Mouse (Mus musculus) limb, embryonic 13.5 days (tissue): Measurements from ENCODE around the gene Tll2. TPM values are rescaled to one million over a fixed set of nuclear protein-coding genes. Genes with fewer than 3 reads are reported as not detected.

ENCODE experiments used
- ATAC-seq: fragments of 200-750 bp; cut with Nextera tagmentation; 2 replicates; pipeline ENCODE4 v1.8.0; 2017; ENCODE audit warnings: low read depth, moderate number of reproducible peaks, moderate TSS enrichment; ENCODE audit not compliant: low FRiP score
- H3K27ac ChIP-seq: fragments of 300-500 bp; sonication (generic); 2 replicates; pipeline ENCODE4 v1.5.1; 2015; ENCODE audit warnings: inconsistent platforms, mild to moderate bottlenecking, moderate library complexity
- H3K27me3 ChIP-seq: fragments of 300-500 bp; sonication (generic); 2 replicates; pipeline ENCODE4 v1.6.1; 2015; ENCODE audit warnings: mild to moderate bottlenecking, inconsistent platforms
- H3K36me3 ChIP-seq: fragments of 300-500 bp; sonication (generic); 2 replicates; pipeline ENCODE4 v1.6.1; 2015; ENCODE audit warnings: inconsistent platforms, mild to moderate bottlenecking, moderate library complexity
- H3K4me1 ChIP-seq: fragments of 300-500 bp; sonication (generic); 2 replicates; pipeline ENCODE4 v1.6.1; 2015; ENCODE audit warnings: inconsistent platforms
- H3K4me2 ChIP-seq: fragments of 300-500 bp; sonication (generic); replicated peaks from 2 replicates; pipeline ENCODE4 v1.6.1; 2015; ENCODE audit warnings: inconsistent platforms, mild to moderate bottlenecking, moderate library complexity
- H3K4me3 ChIP-seq: fragments of 300-500 bp; sonication (generic); 2 replicates; pipeline ENCODE4 v1.5.1; 2015; ENCODE audit warnings: moderate library complexity, mild to moderate bottlenecking, inconsistent platforms
- H3K9ac ChIP-seq: fragments of 300-500 bp; sonication (generic); 2 replicates; pipeline ENCODE4 v1.6.1; 2015; ENCODE audit warnings: mild to moderate bottlenecking, inconsistent platforms
- H3K9me3 ChIP-seq: fragments of 300-500 bp; sonication (generic); 2 replicates; pipeline ENCODE4 v1.6.1; 2016; ENCODE audit warnings: inconsistent platforms
- WGBS: fragments of 180-500 bp; shearing (Covaris S2); methylation state at CpG from one replicate; pipeline ENCODE4 v1.1.7; 2015; 5-methylcytosine and 5-hydroxymethylcytosine counted together
- polyA plus RNA-seq: library from polyadenylated mRNA; unstranded; fragments of >200 nt; fragmentation: Nextera tagmentation; extraction: Ambion mirVana; gene quantifications from 2 replicates; pipeline ENCODE4 v1.2.1, GENCODE M21; 2015

Tll2 gene
- polyA plus RNA-seq, 1 experiment from 2014 or later: 1.1 TPM

- Histone ChIP-seq H3K27ac (no peak overlapping the region), H3K4me3 (no peak overlapping the region), H3K36me3 (no peaks in the 10 kb centered on the region), H3K4me1 (0 out of 2 replicates have a peak, but pooled peaks cover 3% of the 10 kb centered on the region), H3K9me3 (no peaks in the 10 kb centered on the region), H3K4me2 (no peak overlapping the region), H3K27me3 (peaks cover 15% of the 10 kb centered on the region), H3K9ac (no peak overlapping the region)
- 90% methylated on average over 14 of the region's 14 CpGs for WGBS
- ATAC-seq: no peak
These were observed 123.0 kb downstream of the Tll2 start for GRCm38 (mm10) chr19:41083646-41084045.

GRCm38 (mm10) chr19:41081589-41081988 lies 125.0 kb downstream of the Tll2 start:
- H3K9me3 ChIP-seq: no peaks in the 10 kb centered on the region
- 73% methylated on average over 3 of the region's 3 CpGs for WGBS
- no peak overlapping the region for H3K27ac ChIP-seq
- H3K4me2 ChIP-seq: no peak overlapping the region
- ATAC-seq: 0 out of 2 replicates have a peak, but pooled peaks have one; percentile 28
- no peak overlapping the region for H3K9ac ChIP-seq
- H3K4me3 ChIP-seq: no peak overlapping the region
- no peaks in the 10 kb centered on the region for H3K36me3 ChIP-seq
- H3K4me1 ChIP-seq: no peaks in the 10 kb centered on the region
- no peaks in the 10 kb centered on the region for H3K27me3 ChIP-seq

- H3K4me3 ChIP-seq: no peak within 1 kb of the TSS
- H3K27ac ChIP-seq: no peak within 1 kb of the TSS
- no peak for ATAC-seq
- 85% methylated on average over 3 of the region's 3 CpGs for whole genome bisulfite sequencing
- no peaks in the 10 kb centered on the region for H3K9me3 ChIP-seq
- H3K36me3 ChIP-seq: no peaks in the 10 kb centered on the region
- no peaks in the 10 kb centered on the region for H3K27me3 ChIP-seq
- no peaks in the 10 kb centered on the region for H3K4me1 ChIP-seq
- H3K4me2 ChIP-seq: no peak within 1 kb of the TSS
- H3K9ac ChIP-seq: no peak within 1 kb of the TSS
These were observed 129.7 kb downstream of the Tll2 start, which contains the start of gene Opalin for GRCm38 (mm10) chr19:41076906-41077305. TSS of gene Opalin (minus strand) at chr19:41077113.

GRCm38 (mm10) chr19:41073746-41074455 lies 132.7 kb downstream of the Tll2 start:
- no peak overlapping the region for H3K9ac ChIP-seq
- no peak overlapping the region for H3K27ac ChIP-seq
- no peaks in the 10 kb centered on the region for H3K4me1 ChIP-seq
- no peaks in the 10 kb centered on the region for H3K9me3 ChIP-seq
- no peaks in the 10 kb centered on the region for H3K36me3 ChIP-seq
- WGBS: 89% methylated on average over 14 of the region's 14 CpGs
- no peaks in the 10 kb centered on the region for H3K27me3 ChIP-seq
- no peak for ATAC-seq
- no peak overlapping the region for H3K4me3 ChIP-seq
- no peak overlapping the region for H3K4me2 ChIP-seq

- Histone ChIP-seq H3K27ac (no peak overlapping the region), H3K9me3 (no peaks in the 10 kb centered on the region), H3K9ac (no peak overlapping the region), H3K4me1 (no peaks in the 10 kb centered on the region), H3K4me2 (no peak overlapping the region), H3K36me3 (no peaks in the 10 kb centered on the region), H3K27me3 (no peaks in the 10 kb centered on the region), H3K4me3 (no peak overlapping the region)
- 0 out of 2 replicates have a peak, but pooled peaks have one; percentile 36 for ATAC-seq
- WGBS: 10% methylated on average over 8 of the region's 8 CpGs
These were observed 135.1 kb downstream of the Tll2 start for GRCm38 (mm10) chr19:41071500-41071899.

GRCm38 (mm10) chr19:41054702-41055101 lies 151.9 kb downstream of the Tll2 start:
- Histone ChIP-seq H3K4me1 (no peaks in the 10 kb centered on the region), H3K4me3 (no peak overlapping the region), H3K4me2 (no peak overlapping the region), H3K27ac (no peak overlapping the region), H3K27me3 (no peaks in the 10 kb centered on the region), H3K9ac (no peak overlapping the region), H3K9me3 (no peaks in the 10 kb centered on the region), H3K36me3 (no peaks in the 10 kb centered on the region)
- no peak for ATAC-seq
- 64% methylated on average over 4 of the region's 4 CpGs for WGBS

- WGBS: 34% methylated on average over 10 of the region's 10 CpGs
- no peak overlapping the region for H3K4me3 ChIP-seq
- no peaks in the 10 kb centered on the region for H3K4me1 ChIP-seq
- no peak overlapping the region for H3K9ac ChIP-seq
- no peak overlapping the region for H3K27ac ChIP-seq
- H3K27me3 ChIP-seq: no peaks in the 10 kb centered on the region
- H3K9me3 ChIP-seq: no peaks in the 10 kb centered on the region
- no peaks in the 10 kb centered on the region for H3K36me3 ChIP-seq
- no peak for ATAC-seq
- H3K4me2 ChIP-seq: no peak overlapping the region
These were observed 153.1 kb downstream of the Tll2 start for GRCm38 (mm10) chr19:41053530-41053929.

- H3K27me3 ChIP-seq: no peaks in the 10 kb centered on the region
- no peaks in the 10 kb centered on the region for H3K4me1 ChIP-seq
- no peak overlapping the region for H3K9ac ChIP-seq
- H3K4me3 ChIP-seq: no peak overlapping the region
- 71% methylated on average over 5 of the region's 5 CpGs for WGBS
- ATAC-seq: no peak
- no peak overlapping the region for H3K4me2 ChIP-seq
- no peak overlapping the region for H3K27ac ChIP-seq
- no peaks in the 10 kb centered on the region for H3K9me3 ChIP-seq
- H3K36me3 ChIP-seq: no peaks in the 10 kb centered on the region
These were observed 154.4 kb downstream of the Tll2 start for GRCm38 (mm10) chr19:41052247-41052646.

GRCm38 (mm10) chr19:41051714-41052113 lies 154.9 kb downstream of the Tll2 start:
- Histone ChIP-seq H3K4me2 (no peak overlapping the region), H3K27ac (no peak overlapping the region), H3K4me3 (no peak overlapping the region), H3K27me3 (no peaks in the 10 kb centered on the region), H3K36me3 (no peaks in the 10 kb centered on the region), H3K4me1 (no peaks in the 10 kb centered on the region), H3K9me3 (no peaks in the 10 kb centered on the region), H3K9ac (no peak overlapping the region)
- ATAC-seq: no peak
- WGBS: 90% methylated on average over 1 of the region's 1 CpGs

GRCm38 (mm10) chr19:41048187-41048559 lies 158.5 kb downstream of the Tll2 start:
- WGBS: 75% methylated on average over 3 of the region's 3 CpGs
- H3K4me1 ChIP-seq: no peaks in the 10 kb centered on the region
- H3K36me3 ChIP-seq: no peaks in the 10 kb centered on the region
- no peak overlapping the region for H3K4me3 ChIP-seq
- H3K4me2 ChIP-seq: no peak overlapping the region
- H3K27me3 ChIP-seq: no peaks in the 10 kb centered on the region
- no peak overlapping the region for H3K9ac ChIP-seq
- ATAC-seq: no peak
- no peak overlapping the region for H3K27ac ChIP-seq
- no peaks in the 10 kb centered on the region for H3K9me3 ChIP-seq

GRCm38 (mm10) chr19:41047437-41048186 lies 159.0 kb downstream of the Tll2 start:
- H3K4me1 ChIP-seq: no peaks in the 10 kb centered on the region
- no peaks in the 10 kb centered on the region for H3K36me3 ChIP-seq
- H3K4me3 ChIP-seq: no peak overlapping the region
- H3K27me3 ChIP-seq: no peaks in the 10 kb centered on the region
- H3K4me2 ChIP-seq: no peak overlapping the region
- no peaks in the 10 kb centered on the region for H3K9me3 ChIP-seq
- 86% methylated on average over 9 of the region's 9 CpGs for WGBS
- H3K9ac ChIP-seq: no peak overlapping the region
- no peak for ATAC-seq
- H3K27ac ChIP-seq: no peak overlapping the region

GRCm38 (mm10) chr19:41045091-41045770 lies 161.4 kb downstream of the Tll2 start:
- no peaks in the 10 kb centered on the region for H3K27me3 ChIP-seq
- no peak overlapping the region for H3K27ac ChIP-seq
- ATAC-seq: no peak
- no peak overlapping the region for H3K9ac ChIP-seq
- no peaks in the 10 kb centered on the region for H3K36me3 ChIP-seq
- H3K4me3 ChIP-seq: no peak overlapping the region
- H3K4me1 ChIP-seq: no peaks in the 10 kb centered on the region
- WGBS: 46% methylated on average over 10 of the region's 10 CpGs
- no peak overlapping the region for H3K4me2 ChIP-seq
- no peaks in the 10 kb centered on the region for H3K9me3 ChIP-seq
